Mouse (Mus musculus): ENCODE data around the gene Foxn3. TPM values are rescaled to one million over a fixed set of nuclear protein-coding genes. Genes with fewer than 3 reads are reported as not detected.

The Foxn3 gene
- polyA plus RNA-seq, 1 experiment, result 71.3 TPM

GRCm38 (mm10) chr12:99208251-99208650, 355.1 kb downstream of the Foxn3 start:
- Histone ChIP-seq H3K4me1 (replicated peaks; ENCODE audit: control insufficient read depth, insufficient read depth, low read length) (peaks cover 11% of the 10 kb centered on the region), H3K36me3 (ENCODE audit: control insufficient read depth, insufficient read depth, low read length) (no peaks in the 10 kb centered on the region), H3K4me3 (ENCODE audit: control insufficient read depth, insufficient read depth, low read length) (no peak overlapping the region), H3K27ac (ENCODE audit: control insufficient read depth, insufficient read depth, low read length) (no peak overlapping the region), H3K27me3 (ENCODE audit: control insufficient read depth, insufficient read depth, low read length) (no peaks in the 10 kb centered on the region)
- TF ChIP-seq POLR2A (IDR thresholded peaks at IDR 0.05; ENCODE audit: control insufficient read depth, extremely low read depth, insufficient read depth, low read length, poor library complexity) (no peak), CTCF (IDR thresholded peaks at IDR 0.05; ENCODE audit: borderline replicate concordance, control insufficient read depth, extremely low read depth, insufficient read depth, low read length, poor library complexity) (no peak)
- WGBS, result 98% methylated on average over 9 of the region's 9 CpGs
- DNase-seq, result no peak

GRCm38 (mm10) chr12:99207014-99207612, 356.3 kb downstream of the Foxn3 start:
- TF ChIP-seq POLR2A (IDR thresholded peaks at IDR 0.05; ENCODE audit: control insufficient read depth, extremely low read depth, insufficient read depth, low read length, poor library complexity) (no peak), CTCF (IDR thresholded peaks at IDR 0.05; ENCODE audit: borderline replicate concordance, control insufficient read depth, extremely low read depth, insufficient read depth, low read length, poor library complexity) (no peak)
- Histone ChIP-seq H3K36me3 (ENCODE audit: control insufficient read depth, insufficient read depth, low read length) (no peaks in the 10 kb centered on the region), H3K27me3 (ENCODE audit: control insufficient read depth, insufficient read depth, low read length) (no peaks in the 10 kb centered on the region), H3K4me1 (replicated peaks; ENCODE audit: control insufficient read depth, insufficient read depth, low read length) (peaks cover 11% of the 10 kb centered on the region), H3K4me3 (ENCODE audit: control insufficient read depth, insufficient read depth, low read length) (no peak overlapping the region), H3K27ac (ENCODE audit: control insufficient read depth, insufficient read depth, low read length) (no peak overlapping the region)
- 91% methylated on average over 15 of the region's 15 CpGs for WGBS
- DNase-seq, result no peak

GRCm38 (mm10) chr12:99205734-99206133, 357.6 kb downstream of the Foxn3 start:
- no peak overlapping the region for H3K4me3 ChIP-seq (ENCODE audit: control insufficient read depth, insufficient read depth, low read length)
- DNase-seq, result no peak
- no peak overlapping the region for H3K27ac ChIP-seq (ENCODE audit: control insufficient read depth, insufficient read depth, low read length)
- 19% methylated on average over 8 of the region's 8 CpGs for WGBS
- no peaks in the 10 kb centered on the region for H3K36me3 ChIP-seq (ENCODE audit: control insufficient read depth, insufficient read depth, low read length)
- peaks cover 14% of the 10 kb centered on the region for H3K4me1 ChIP-seq (replicated peaks; ENCODE audit: control insufficient read depth, insufficient read depth, low read length)
- TF ChIP-seq POLR2A (IDR thresholded peaks at IDR 0.05; ENCODE audit: control insufficient read depth, extremely low read depth, insufficient read depth, low read length, poor library complexity) (no peak), CTCF (IDR thresholded peaks at IDR 0.05; ENCODE audit: borderline replicate concordance, control insufficient read depth, extremely low read depth, insufficient read depth, low read length, poor library complexity) (no peak)
- H3K27me3 ChIP-seq (ENCODE audit: control insufficient read depth, insufficient read depth, low read length), result no peaks in the 10 kb centered on the region

GRCm38 (mm10) chr12:99199124-99199483, 364.3 kb downstream of the Foxn3 start:
- Histone ChIP-seq H3K27ac (ENCODE audit: control insufficient read depth, insufficient read depth, low read length) (no peak overlapping the region), H3K36me3 (ENCODE audit: control insufficient read depth, insufficient read depth, low read length) (peaks cover 17% of the 10 kb centered on the region), H3K27me3 (ENCODE audit: control insufficient read depth, insufficient read depth, low read length) (no peaks in the 10 kb centered on the region), H3K4me3 (ENCODE audit: control insufficient read depth, insufficient read depth, low read length) (no peak overlapping the region), H3K4me1 (replicated peaks; ENCODE audit: control insufficient read depth, insufficient read depth, low read length) (0 out of 2 replicates have a peak, but pooled peaks cover 2% of the 10 kb centered on the region)
- TF ChIP-seq CTCF (IDR thresholded peaks at IDR 0.05; ENCODE audit: borderline replicate concordance, control insufficient read depth, extremely low read depth, insufficient read depth, low read length, poor library complexity) (no peak), POLR2A (IDR thresholded peaks at IDR 0.05; ENCODE audit: control insufficient read depth, extremely low read depth, insufficient read depth, low read length, poor library complexity) (no peak)
- WGBS, result 93% methylated on average over 5 of the region's 5 CpGs
- DNase-seq, result no peak

GRCm38 (mm10) chr12:99198428-99199123, 364.8 kb downstream of the Foxn3 start:
- no peak for DNase-seq
- TF ChIP-seq CTCF (IDR thresholded peaks at IDR 0.05; ENCODE audit: borderline replicate concordance, control insufficient read depth, extremely low read depth, insufficient read depth, low read length, poor library complexity) (no peak), POLR2A (IDR thresholded peaks at IDR 0.05; ENCODE audit: control insufficient read depth, extremely low read depth, insufficient read depth, low read length, poor library complexity) (no peak)
- WGBS, result 95% methylated on average over 12 of the region's 12 CpGs

GRCm38 (mm10) chr12:99197031-99197430, 366.4 kb downstream of the Foxn3 start:
- Histone ChIP-seq H3K36me3 (ENCODE audit: control insufficient read depth, insufficient read depth, low read length) (peaks cover 17% of the 10 kb centered on the region), H3K27me3 (ENCODE audit: control insufficient read depth, insufficient read depth, low read length) (no peaks in the 10 kb centered on the region), H3K4me1 (replicated peaks; ENCODE audit: control insufficient read depth, insufficient read depth, low read length) (0 out of 2 replicates have a peak, but pooled peaks cover 2% of the 10 kb centered on the region), H3K4me3 (ENCODE audit: control insufficient read depth, insufficient read depth, low read length) (no peak overlapping the region), H3K27ac (ENCODE audit: control insufficient read depth, insufficient read depth, low read length) (no peak overlapping the region)
- WGBS, result 62% methylated on average over 7 of the region's 7 CpGs
- DNase-seq, result no peak
- no peak for TF ChIP-seq POLR2A (IDR thresholded peaks at IDR 0.05; ENCODE audit: control insufficient read depth, extremely low read depth, insufficient read depth, low read length, poor library complexity)
- no peak for TF ChIP-seq CTCF (IDR thresholded peaks at IDR 0.05; ENCODE audit: borderline replicate concordance, control insufficient read depth, extremely low read depth, insufficient read depth, low read length, poor library complexity)

More at GRCm38 (mm10) chr12:99198428-99199123, 364.8 kb downstream of the Foxn3 start:
- Histone ChIP-seq H3K27me3 (ENCODE audit: control insufficient read depth, insufficient read depth, low read length) (no peaks in the 10 kb centered on the region), H3K4me3 (ENCODE audit: control insufficient read depth, insufficient read depth, low read length) (no peak overlapping the region), H3K36me3 (ENCODE audit: control insufficient read depth, insufficient read depth, low read length) (peaks cover 17% of the 10 kb centered on the region), H3K4me1 (replicated peaks; ENCODE audit: control insufficient read depth, insufficient read depth, low read length) (0 out of 2 replicates have a peak, but pooled peaks cover 2% of the 10 kb centered on the region), H3K27ac (ENCODE audit: control insufficient read depth, insufficient read depth, low read length) (no peak overlapping the region)

All from thymus, adult 2 months (tissue).